Mouse (Mus musculus) spleen, adult 2 months (tissue): ENCODE measurements around the gene Atxn10.

ENCODE experiments used
- CTCF ChIP-seq: fragments of 200-500 bp; IDR thresholded peaks from 2 replicates; pipeline ENCODE4 v1.5.1; 2011; ENCODE audit warnings: mild to moderate bottlenecking, inconsistent platforms; ENCODE audit not compliant: insufficient read depth, insufficient read length, insufficient replicate concordance; ENCODE audit errors: extremely low read depth
- POLR2A ChIP-seq: fragments of 200-500 bp; IDR thresholded peaks from 2 replicates; pipeline ENCODE4 v1.6.1; 2011; ENCODE audit warnings: low read depth, low read length, inconsistent platforms

- TF ChIP-seq CTCF (no peak), POLR2A (no peak)
Observed at GRCm38 (mm10) chr15:85406846-85407245, 70.8 kb downstream of the Atxn10 start.
